Mouse (Mus musculus) midbrain, embryonic 12.5 days (tissue): Measurements from ENCODE around the gene Ccm2. TPM values are rescaled to one million over a fixed set of nuclear protein-coding genes. Genes with fewer than 3 reads are reported as not detected.

ENCODE experiments used
- ATAC-seq: fragments of 200-750 bp; cut with Nextera tagmentation; 2 replicates; pipeline ENCODE4 v1.8.0; 2017; ENCODE audit warnings: low read depth, moderate TSS enrichment, moderate library complexity; ENCODE audit not compliant: low FRiP score
- H3K27ac ChIP-seq: fragments of 300-500 bp; sonication (generic); replicated peaks from 2 replicates; pipeline ENCODE4 v1.5.1; 2016; ENCODE audit warnings: mild to moderate bottlenecking
- H3K27me3 ChIP-seq: fragments of 300-500 bp; sonication (generic); 2 replicates; pipeline ENCODE4 v1.6.1; 2016; ENCODE audit warnings: mild to moderate bottlenecking
- H3K36me3 ChIP-seq: fragments of 300-500 bp; sonication (generic); 2 replicates; pipeline ENCODE4 v1.6.1; 2016
- H3K4me1 ChIP-seq: fragments of 300-500 bp; sonication (generic); 2 replicates; pipeline ENCODE4 v1.6.1; 2016
- H3K4me2 ChIP-seq: fragments of 300-500 bp; sonication (generic); replicated peaks from 2 replicates; pipeline ENCODE4 v1.6.1; 2016; ENCODE audit warnings: mild to moderate bottlenecking, moderate library complexity
- H3K4me3 ChIP-seq: fragments of 300-500 bp; sonication (generic); 2 replicates; pipeline ENCODE4 v1.5.1; 2016; ENCODE audit warnings: mild to moderate bottlenecking
- H3K9ac ChIP-seq: fragments of 300-500 bp; sonication (generic); replicated peaks from 2 replicates; pipeline ENCODE4 v1.6.1; 2016; ENCODE audit warnings: mild to moderate bottlenecking, moderate library complexity
- H3K9me3 ChIP-seq: fragments of 300-500 bp; sonication (generic); 2 replicates; pipeline ENCODE4 v1.6.1; 2016; ENCODE audit warnings: mild to moderate bottlenecking
- WGBS: fragments of 180-500 bp; shearing (Covaris S2); methylation state at CpG from one replicate; pipeline ENCODE4 v1.1.7; 2016; 5-methylcytosine and 5-hydroxymethylcytosine counted together
- polyA plus RNA-seq: library from polyadenylated mRNA; unstranded; fragments of >200 nt; fragmentation: Nextera tagmentation; extraction: Ambion mirVana; gene quantifications from 2 replicates; pipeline ENCODE4 v1.2.1, GENCODE M21; 2016

Ccm2 gene
- polyA plus RNA-seq, 1 experiment from 2014 or later: 87.5 TPM

DNA sequence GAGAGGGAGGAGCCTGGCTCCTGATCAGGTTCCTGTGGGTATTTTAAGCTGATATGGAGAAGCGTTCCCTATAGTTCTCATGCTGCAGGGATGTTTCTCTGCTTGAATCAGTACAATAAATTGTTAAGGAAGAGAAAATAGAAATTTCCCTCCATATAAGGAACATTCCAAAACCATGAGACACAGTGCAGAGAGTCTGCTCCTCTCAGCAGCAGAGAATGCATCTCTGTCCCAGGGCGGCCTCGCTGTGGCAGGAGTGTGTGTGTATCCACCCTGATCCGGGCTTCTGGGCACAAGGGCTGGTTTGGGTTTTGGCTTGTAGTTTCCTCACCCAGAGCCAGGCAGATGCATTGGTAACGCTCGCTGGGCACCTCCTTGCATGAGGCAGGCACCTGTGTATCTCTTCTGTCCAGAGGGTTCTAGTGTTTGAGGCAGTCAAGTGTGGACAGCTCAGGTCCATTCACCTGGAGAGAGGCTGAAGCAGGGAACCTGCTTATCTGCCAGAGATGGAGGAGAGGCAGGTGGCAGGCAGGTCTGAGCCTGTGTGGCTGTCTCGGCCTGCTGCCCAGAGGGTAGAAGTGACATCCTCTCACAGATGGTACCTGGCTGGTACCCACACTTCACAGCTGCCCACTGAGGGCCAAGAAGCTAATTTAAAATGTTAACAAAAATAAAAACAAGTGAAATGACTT, 40.7 kb downstream of the Ccm2 start:
- no peak overlapping the region for H3K27ac ChIP-seq
- no peak overlapping the region for H3K9ac ChIP-seq
- no peaks in the 10 kb centered on the region for H3K4me1 ChIP-seq
- no peak overlapping the region for H3K4me2 ChIP-seq
- no peak overlapping the region for H3K4me3 ChIP-seq
- no peaks in the 10 kb centered on the region for H3K9me3 ChIP-seq
- no peak for ATAC-seq
- WGBS: 95% methylated on average over 7 of the region's 7 CpGs
- H3K27me3 ChIP-seq: no peaks in the 10 kb centered on the region
- peaks cover 64% of the 10 kb centered on the region for H3K36me3 ChIP-seq

DNA sequence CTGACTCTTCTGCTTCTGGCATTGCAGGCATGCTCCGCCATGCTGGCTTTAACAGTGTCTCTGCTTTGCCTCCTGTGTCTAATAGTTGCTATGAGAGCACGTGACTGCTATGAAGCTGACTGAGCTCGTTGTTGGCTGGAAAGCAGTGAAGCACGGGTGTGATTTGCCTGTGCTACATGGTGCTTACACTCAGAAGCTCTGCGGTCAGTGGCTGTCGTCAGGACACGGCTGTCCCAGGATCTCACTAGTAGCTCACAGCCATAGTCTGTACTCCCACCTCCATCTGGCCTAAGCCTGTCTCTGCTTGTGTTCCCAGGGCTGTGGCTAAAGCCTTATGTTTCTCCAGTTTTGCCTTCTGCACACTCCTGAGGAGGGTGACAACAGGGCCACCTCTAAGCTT, 41.6 kb downstream of the Ccm2 start:
- peaks cover 73% of the 10 kb centered on the region for H3K36me3 ChIP-seq
- WGBS: 94% methylated on average over 7 of the region's 7 CpGs
- no peak for ATAC-seq

GRCm38 (mm10) chr11:6589838-6590237, 43.2 kb downstream of the Ccm2 start:
- H3K9me3 ChIP-seq: no peaks in the 10 kb centered on the region
- H3K27ac ChIP-seq: no peak overlapping the region
- no peak overlapping the region for H3K9ac ChIP-seq
- H3K36me3 ChIP-seq: peaks cover 80% of the 10 kb centered on the region
- H3K4me3 ChIP-seq: no peak overlapping the region
- H3K4me2 ChIP-seq: no peak overlapping the region
- 90% methylated on average over 7 of the region's 7 CpGs for WGBS
- H3K4me1 ChIP-seq: no peaks in the 10 kb centered on the region
- ATAC-seq: no peak
- no peaks in the 10 kb centered on the region; the same call in 1 of the 2 replicates for H3K27me3 ChIP-seq

More for the DNA sequence above, 41.6 kb downstream of the Ccm2 start:
- Histone ChIP-seq H3K4me2 (no peak overlapping the region), H3K4me3 (no peak overlapping the region), H3K9ac (no peak overlapping the region), H3K27ac (no peak overlapping the region), H3K4me1 (no peaks in the 10 kb centered on the region), H3K9me3 (no peaks in the 10 kb centered on the region), H3K27me3 (no peaks in the 10 kb centered on the region)

- H3K36me3 ChIP-seq: peaks cover 79% of the 10 kb centered on the region
- H3K4me1 ChIP-seq: no peaks in the 10 kb centered on the region
- no peak overlapping the region for H3K4me2 ChIP-seq
- H3K27me3 ChIP-seq: no peaks in the 10 kb centered on the region; the same call in 1 of the 2 replicates
- no peak overlapping the region for H3K27ac ChIP-seq
- no peaks in the 10 kb centered on the region for H3K9me3 ChIP-seq
- H3K9ac ChIP-seq: no peak overlapping the region
- WGBS: 86% methylated on average over 10 of the region's 10 CpGs
- ATAC-seq: no peak
- H3K4me3 ChIP-seq: no peak overlapping the region
These were observed 44.4 kb downstream of the Ccm2 start for GRCm38 (mm10) chr11:6590933-6591675.

DNA sequence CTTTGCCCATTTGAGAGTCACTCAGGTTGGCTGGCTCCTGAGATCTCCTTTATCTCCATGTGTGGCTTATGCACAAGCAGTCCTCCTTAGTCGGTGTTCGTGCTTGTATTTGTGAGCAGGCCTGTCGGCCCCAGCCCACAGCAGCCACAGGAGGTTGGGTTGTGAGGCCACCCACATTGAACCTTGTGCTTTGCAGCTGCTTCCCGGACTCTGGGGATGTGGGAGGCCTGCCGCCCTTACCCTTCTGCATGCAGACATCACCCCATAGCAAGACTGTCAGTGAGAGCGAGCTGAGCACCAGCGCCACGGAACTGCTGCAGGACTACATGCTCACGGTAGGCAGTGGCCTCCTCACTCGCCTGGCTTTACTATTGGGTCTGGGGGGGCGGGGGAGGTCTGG, 46.7 kb downstream of the Ccm2 start:
- Histone ChIP-seq H3K27ac (no peak overlapping the region), H3K4me3 (no peak overlapping the region), H3K36me3 (peaks cover 86% of the 10 kb centered on the region), H3K9ac (no peak overlapping the region), H3K9me3 (no peaks in the 10 kb centered on the region), H3K27me3 (no peaks in the 10 kb centered on the region; the same call in 1 of the 2 replicates), H3K4me1 (peaks cover 8% of the 10 kb centered on the region), H3K4me2 (no peak overlapping the region)
- ATAC-seq: no peak
- 79% methylated on average over 11 of the region's 11 CpGs for WGBS

DNA sequence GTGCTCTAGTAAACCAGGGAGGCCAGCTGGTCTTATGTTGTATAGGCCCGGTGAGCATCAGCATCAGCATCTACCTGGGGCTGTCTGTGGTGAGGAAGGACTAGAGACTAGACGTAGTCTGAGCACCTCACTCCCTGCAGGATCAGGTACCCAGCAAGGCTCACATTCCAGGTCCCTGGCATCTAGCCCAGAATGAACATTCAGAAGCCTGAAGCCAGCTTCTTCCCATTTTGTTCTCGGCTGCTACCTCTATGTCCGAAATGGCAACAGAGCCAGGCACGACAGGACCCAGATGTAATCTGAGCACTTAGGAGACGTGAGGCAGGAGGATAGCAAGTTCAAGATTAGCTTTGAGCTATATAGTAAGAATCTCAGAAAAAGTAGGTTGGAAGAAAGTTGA, 48.2 kb downstream of the Ccm2 start:
- peaks cover 80% of the 10 kb centered on the region for H3K36me3 ChIP-seq
- ATAC-seq: no peak
- no peak overlapping the region for H3K27ac ChIP-seq
- WGBS: 88% methylated on average over 6 of the region's 6 CpGs
- peaks cover 22% of the 10 kb centered on the region for H3K4me1 ChIP-seq
- no peaks in the 10 kb centered on the region; the same call in 1 of the 2 replicates for H3K27me3 ChIP-seq
- H3K9ac ChIP-seq: no peak overlapping the region
- H3K4me3 ChIP-seq: no peak overlapping the region
- H3K4me2 ChIP-seq: no peak overlapping the region
- no peaks in the 10 kb centered on the region for H3K9me3 ChIP-seq

- Histone ChIP-seq H3K27me3 (no peaks in the 10 kb centered on the region; the same call in 1 of the 2 replicates), H3K9ac (no peak overlapping the region), H3K4me2 (no peak overlapping the region), H3K4me1 (peaks cover 27% of the 10 kb centered on the region), H3K27ac (no peak overlapping the region), H3K9me3 (no peaks in the 10 kb centered on the region), H3K36me3 (peaks cover 75% of the 10 kb centered on the region), H3K4me3 (no peak overlapping the region)
- WGBS: 90% methylated on average over 5 of the region's 5 CpGs
- ATAC-seq: no peak
These were observed 48.7 kb downstream of the Ccm2 start for GRCm38 (mm10) chr11:6595339-6595738.

GRCm38 (mm10) chr11:6596205-6596604, 49.5 kb downstream of the Ccm2 start:
- peaks cover 71% of the 10 kb centered on the region for H3K36me3 ChIP-seq
- peak overlapping the region; percentile 49; the same call in 1 of the 2 replicates for H3K27ac ChIP-seq
- no peaks in the 10 kb centered on the region for H3K9me3 ChIP-seq
- no peak overlapping the region for H3K4me2 ChIP-seq
- H3K9ac ChIP-seq: no peak overlapping the region
- H3K4me1 ChIP-seq: peaks cover 30% of the 10 kb centered on the region
- H3K27me3 ChIP-seq: no peaks in the 10 kb centered on the region; the same call in 1 of the 2 replicates
- no peak overlapping the region for H3K4me3 ChIP-seq
- no peak for ATAC-seq
- WGBS: 95% methylated on average over 6 of the region's 6 CpGs

DNA sequence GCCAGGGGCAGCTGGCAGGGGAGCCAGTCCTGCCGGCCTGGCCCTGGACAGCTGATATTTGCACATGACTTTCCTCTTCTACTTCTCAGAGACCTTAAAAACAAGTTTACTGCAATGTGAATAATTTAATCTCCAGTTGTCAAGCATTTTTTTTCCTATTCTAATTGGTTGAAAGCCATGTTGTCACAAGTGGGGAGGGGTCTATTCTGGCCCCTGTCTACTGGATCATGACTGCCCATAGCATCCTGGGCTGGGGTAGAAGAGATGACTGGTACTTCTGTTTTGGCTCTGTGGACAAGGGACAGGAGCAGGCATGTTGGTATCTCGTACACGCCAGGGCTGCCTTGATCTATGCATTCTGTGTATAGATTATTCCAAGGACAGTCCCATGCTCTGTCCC, 49.9 kb downstream of the Ccm2 start:
- Histone ChIP-seq H3K27ac (peak overlapping the region; percentile 49; the same call in 1 of the 2 replicates), H3K4me3 (no peak overlapping the region), H3K27me3 (no peaks in the 10 kb centered on the region; the same call in 1 of the 2 replicates), H3K4me2 (no peak overlapping the region), H3K9ac (no peak overlapping the region), H3K4me1 (peaks cover 30% of the 10 kb centered on the region), H3K36me3 (peaks cover 71% of the 10 kb centered on the region), H3K9me3 (no peaks in the 10 kb centered on the region)
- WGBS: 84% methylated on average over 3 of the region's 3 CpGs
- ATAC-seq: no peak

GRCm38 (mm10) chr11:6597523-6597922, 50.8 kb downstream of the Ccm2 start:
- Histone ChIP-seq H3K9me3 (no peaks in the 10 kb centered on the region), H3K27ac (peak overlapping the region; percentile 84; the same call in 1 of the 2 replicates), H3K4me1 (peaks cover 39% of the 10 kb centered on the region), H3K9ac (no peak overlapping the region), H3K4me2 (no peak overlapping the region), H3K27me3 (no peaks in the 10 kb centered on the region; the same call in 1 of the 2 replicates), H3K36me3 (peaks cover 71% of the 10 kb centered on the region), H3K4me3 (no peak overlapping the region)
- 79% methylated on average over 7 of the region's 7 CpGs for WGBS
- no peak for ATAC-seq

DNA sequence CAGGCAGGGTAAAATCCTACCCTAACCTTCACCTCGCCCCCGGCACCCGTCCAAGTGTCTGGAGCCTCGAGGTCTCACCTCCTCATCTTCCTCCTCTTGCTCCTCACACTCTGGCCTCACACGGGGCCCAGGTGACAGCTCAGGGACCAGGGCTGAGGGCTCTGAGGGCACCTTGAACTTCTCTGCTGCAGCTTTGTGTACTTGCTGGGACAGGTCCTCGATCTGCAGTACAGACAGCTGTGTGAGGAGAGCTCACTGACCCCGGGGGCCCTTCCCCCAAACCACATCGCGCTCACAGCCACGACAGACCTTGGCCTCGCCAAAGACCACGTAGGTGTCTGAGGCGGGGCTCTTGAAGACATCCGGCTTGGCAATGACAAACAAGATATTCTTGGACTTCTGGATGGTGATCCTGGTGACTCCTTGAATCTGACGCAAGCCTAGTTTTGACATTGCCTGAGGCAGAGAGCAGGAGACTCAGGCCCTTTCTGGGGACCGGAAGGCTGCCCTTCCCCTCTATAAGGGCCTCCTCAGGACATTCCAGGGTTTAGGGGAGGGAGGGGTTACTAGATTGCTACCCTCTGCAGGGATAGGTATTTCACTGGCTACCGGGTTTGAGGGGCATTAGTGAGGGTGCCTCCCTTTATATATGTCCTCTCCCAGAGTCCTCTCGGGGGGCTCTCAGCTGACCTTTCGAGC, 51.7 kb downstream of the Ccm2 start:
- Histone ChIP-seq H3K27ac (peak overlapping the region; percentile 84), H3K4me3 (peak overlapping the region; percentile 27), H3K36me3 (peaks cover 66% of the 10 kb centered on the region), H3K9me3 (no peaks in the 10 kb centered on the region), H3K4me1 (peaks cover 47% of the 10 kb centered on the region), H3K27me3 (no peaks in the 10 kb centered on the region; the same call in 1 of the 2 replicates), H3K9ac (peak overlapping the region; percentile 50; the same call in 1 of the 2 replicates), H3K4me2 (peak overlapping the region; percentile 49)
- ATAC-seq: peak; percentile 11; the same call in 1 of the 2 replicates
- WGBS: 58% methylated on average over 19 of the region's 19 CpGs
